Mouse (Mus musculus): ENCODE results near the gene Plppr3.

The Plppr3 gene

GRCm38 (mm10) chr10:79820277-79820676 is 54.2 kb downstream of the Plppr3 start:
- no peak for DNase-seq (ENCODE audit: low spot score in 2 of 2)

- DNase-seq (ENCODE audit: low spot score in 2 of 2), result no peak
Observed at GRCm38 (mm10) chr10:79819606-79820005, 54.8 kb downstream of the Plppr3 start.

GRCm38 (mm10) chr10:79818225-79818624 is 56.2 kb downstream of the Plppr3 start:
- DNase-seq (ENCODE audit: low spot score in 2 of 2), result no peak

- DNase-seq (ENCODE audit: low spot score in 2 of 2), result no peak
Observed at GRCm38 (mm10) chr10:79817111-79817510, 57.3 kb downstream of the Plppr3 start.

- DNase-seq (ENCODE audit: low spot score in 2 of 2), result no peak
Observed at GRCm38 (mm10) chr10:79815671-79816494, 58.6 kb downstream of the Plppr3 start.

GRCm38 (mm10) chr10:79814271-79814842 is 60.1 kb downstream of the Plppr3 start:
- DNase-seq (ENCODE audit: low spot score in 2 of 2), result no peak

- peak; percentile 71 to 84 for DNase-seq (ENCODE audit: low spot score in 2 of 2)
Observed at GRCm38 (mm10) chr10:79811736-79812637, 62.4 kb downstream of the Plppr3 start.

Data from urinary bladder, adult 18-20 months (tissue).